Mouse (Mus musculus): ENCODE measurements around the gene Akr1c18. TPM values are rescaled to one million over a fixed set of nuclear protein-coding genes. Genes with fewer than 3 reads are reported as not detected.

The Akr1c18 gene
- polyA plus RNA-seq, 1 experiment from 2014 or later, result 0.71 TPM

Other genes with a start within 250 kb of the Akr1c18 start
- 53.6 and 66.0 TPM in 2 replicates for gene Net1, start 232.4 kb downstream of the Akr1c18 start, polyA plus RNA-seq (2015; fragmentation: Nextera tagmentation; extraction: Ambion mirVana)
- not detected in 2 replicates for gene Tubal3, start 232.4 kb downstream of the Akr1c18 start, polyA plus RNA-seq (2015; fragmentation: Nextera tagmentation; extraction: Ambion mirVana)
- not detected in 2 replicates for gene Ucn3, start 205.3 kb downstream of the Akr1c18 start, polyA plus RNA-seq (2015; fragmentation: Nextera tagmentation; extraction: Ambion mirVana)
- gene Akr1c14, start 101.6 kb downstream of the Akr1c18 start, polyA plus RNA-seq (2015; fragmentation: Nextera tagmentation; extraction: Ambion mirVana), result 0.24 and 0.34 TPM in 2 replicates
- 31.9 and 35.1 TPM in 2 replicates for gene Akr1c13, start 40.5 kb upstream of the Akr1c18 start, polyA plus RNA-seq (2015; fragmentation: Nextera tagmentation; extraction: Ambion mirVana)
- gene Akr1c19, start 78.0 kb upstream of the Akr1c18 start, polyA plus RNA-seq (2015; fragmentation: Nextera tagmentation; extraction: Ambion mirVana), result 35.8 and 42.7 TPM in 2 replicates
- 12.9 and 14.4 TPM in 2 replicates for gene Akr1c12, start 128.8 kb upstream of the Akr1c18 start, polyA plus RNA-seq (2015; fragmentation: Nextera tagmentation; extraction: Ambion mirVana)

Data from liver, embryonic 13.5 days (tissue).